ENCODE assay signal across 26 mouse cellular contexts in genomic region chr8:70195762-70196161, GRCm38 (mm10). TPM values are rescaled to one million over a fixed set of nuclear protein-coding genes. Genes with fewer than 3 reads are reported as not detected.
DNase-seq lines count a peak whose midpoint lies in the region; ATAC-seq and TF ChIP-seq lines count a peak whose summit lies in the region.
"Had no signal": no experiment of that assay in that cellular context is flagged by ENCODE, and none has a peak within 500 bp of the region (broad histone marks: within the 10 kb centered on the region; RNA-seq: fewer than 3 reads in every experiment).

No protein-coding gene starts in this region.

- no peak for ATAC-seq in midbrain, postnatal 0 days (ENCODE audit: low FRiP score)
- ATAC-seq in midbrain, embryonic 14.5 days (ENCODE audit: low FRiP score, low TSS enrichment), result no peak
- no peak for ATAC-seq in stomach, postnatal 0 days (ENCODE audit: low FRiP score, low TSS enrichment)
- no peak for ATAC-seq in megakaryocyte, adult 5-6 weeks (ENCODE audit: poor library complexity, severe bottlenecking)
- no peak for ATAC-seq in heart, embryonic 11.5 days (replicated peaks; ENCODE audit: insufficient number of reproducible peaks, low FRiP score, low TSS enrichment)
- ATAC-seq: forebrain, embryonic 14.5 days; Patski had no signal

- H3K27ac ChIP-seq in kidney, adult 2 months (ENCODE audit: insufficient read depth, low read depth, low read length), result no peak overlapping the region
- no peak overlapping the region for H3K27ac ChIP-seq in midbrain, postnatal 0 days (ENCODE audit: low read depth, low read length)
- no peak overlapping the region for H3K27ac ChIP-seq in midbrain, embryonic 14.5 days (replicated peaks; ENCODE audit: low read depth, low read length)
- H3K27ac ChIP-seq in stomach, postnatal 0 days (replicated peaks), result no peak overlapping the region
- no peak overlapping the region for H3K27ac ChIP-seq in heart, embryonic 11.5 days (ENCODE audit: low read depth, low read length)
- H3K27ac ChIP-seq: embryonic facial prominence, embryonic 15.5 days; hindbrain, embryonic 12.5 days; kidney, embryonic 15.5 days; limb, embryonic 15.5 days had no signal

- H3K4me2 ChIP-seq in midbrain, postnatal 0 days (ENCODE audit: low read depth, low read length, poor library complexity, severe bottlenecking), result no peak overlapping the region
- H3K4me2 ChIP-seq in midbrain, embryonic 14.5 days (ENCODE audit: low read length), result no peak overlapping the region
- no peak overlapping the region for H3K4me2 ChIP-seq in stomach, postnatal 0 days (replicated peaks; ENCODE audit: low read depth)
- no peak overlapping the region for H3K4me2 ChIP-seq in heart, embryonic 11.5 days
- H3K4me2 ChIP-seq: embryonic facial prominence, embryonic 15.5 days; hindbrain, embryonic 12.5 days; kidney, embryonic 15.5 days; limb, embryonic 15.5 days; lung, embryonic 14.5 days; midbrain, embryonic 11.5 days had no signal

- peak; percentile 25; the same call in 1 of the 2 replicates for TF ChIP-seq CTCF in kidney, adult 2 months (conservative IDR thresholded peaks at IDR 0.05; ENCODE audit: insufficient read depth, insufficient read length, low read depth, low read length)
- TF ChIP-seq CTCF in midbrain, postnatal 0 days (IDR thresholded peaks at IDR 0.05), result peak; percentile 34
- peak; percentile 57 for TF ChIP-seq CTCF in stomach, postnatal 0 days (IDR thresholded peaks at IDR 0.05; ENCODE audit: low read depth)

- WGBS in kidney, adult 2 months, result 77% methylated on average over 2 of the region's 2 CpGs
- 78% methylated on average over 2 of the region's 2 CpGs for WGBS in midbrain, postnatal 0 days
- WGBS in midbrain, embryonic 14.5 days, result 74% methylated on average over 2 of the region's 2 CpGs
- 77% methylated on average over 2 of the region's 2 CpGs for WGBS in stomach, postnatal 0 days
- 69% methylated on average over 2 of the region's 2 CpGs for WGBS in heart, embryonic 11.5 days (ENCODE audit: insufficient replicate concordance)

- no peaks in the 10 kb centered on the region for H3K9me3 ChIP-seq in midbrain, postnatal 0 days (ENCODE audit: low read length)
- H3K9me3 ChIP-seq in midbrain, embryonic 14.5 days (ENCODE audit: control insufficient read depth, low read length), result no peaks in the 10 kb centered on the region
- H3K9me3 ChIP-seq in stomach, postnatal 0 days (ENCODE audit: control insufficient read depth, low read length), result no peaks in the 10 kb centered on the region
- H3K9me3 ChIP-seq in heart, embryonic 11.5 days (replicated peaks; ENCODE audit: control insufficient read depth, low read length), result no peaks in the 10 kb centered on the region
- H3K9me3 ChIP-seq: embryonic facial prominence, embryonic 15.5 days; hindbrain, embryonic 12.5 days; kidney, embryonic 15.5 days; limb, embryonic 15.5 days had no signal

- H3K36me3 ChIP-seq in kidney, adult 2 months (ENCODE audit: control insufficient read depth, insufficient read depth, low read length), result peaks cover 1% of the 10 kb centered on the region; the same call in 1 of the 2 replicates
- H3K36me3 ChIP-seq in midbrain, postnatal 0 days (ENCODE audit: insufficient read depth, low read length), result peaks cover 18% of the 10 kb centered on the region
- no peaks in the 10 kb centered on the region for H3K36me3 ChIP-seq in midbrain, embryonic 14.5 days (ENCODE audit: control insufficient read depth, insufficient read depth, low read length)
- 0 out of 2 replicates have a peak, but pooled peaks cover 3% of the 10 kb centered on the region for H3K36me3 ChIP-seq in stomach, postnatal 0 days (ENCODE audit: control insufficient read depth, insufficient read depth, low read length)
- no peaks in the 10 kb centered on the region for H3K36me3 ChIP-seq in heart, embryonic 11.5 days (ENCODE audit: control insufficient read depth, insufficient read depth, low read length)
- H3K36me3 ChIP-seq: hindbrain, embryonic 12.5 days; kidney, embryonic 15.5 days had no signal

- no peak for DNase-seq in kidney, adult 2 months
- DNase-seq in kidney, adult 11 months, result no peak
- no peak for DNase-seq in midbrain, postnatal 0 days (ENCODE audit: low spot score)
- no peak for DNase-seq in midbrain, embryonic 14.5 days
- DNase-seq in ZHBTc4 (ENCODE audit: low read depth, low spot score), result peak; percentile 35
- DNase-seq in stomach, postnatal 0 days (ENCODE audit: low spot score), result no peak
- DNase-seq: adrenal gland, adult 8-10 months; cerebellum, adult 2 months; gastrocnemius, postnatal 10 days; heart, adult 11 months; kidney, postnatal 36 days; layer of hippocampus, adult 9-11 months; left cerebral cortex, postnatal 4 days; lung, embryonic 14.5 days; lung, postnatal 4 days had no signal

- no peak overlapping the region for H3K9ac ChIP-seq in midbrain, postnatal 0 days (replicated peaks; ENCODE audit: low read length, poor library complexity, severe bottlenecking)
- H3K9ac ChIP-seq in midbrain, embryonic 14.5 days (replicated peaks; ENCODE audit: low read length), result no peak overlapping the region
- no peak overlapping the region for H3K9ac ChIP-seq in stomach, postnatal 0 days (ENCODE audit: low read length)
- H3K9ac ChIP-seq in heart, embryonic 11.5 days (ENCODE audit: low read depth, low read length), result no peak overlapping the region
- H3K9ac ChIP-seq: embryonic facial prominence, embryonic 15.5 days; hindbrain, embryonic 12.5 days; kidney, embryonic 15.5 days; limb, embryonic 15.5 days; lung, embryonic 14.5 days had no signal

- TF ChIP-seq POLR2A in kidney, adult 2 months (IDR thresholded peaks at IDR 0.05; ENCODE audit: low read depth, low read length), result no peak

- TF ChIP-seq EP300 in stomach, postnatal 0 days (optimal IDR thresholded peaks at IDR 0.05), result no peak

- H3K4me1 ChIP-seq in kidney, adult 2 months (ENCODE audit: control insufficient read depth, insufficient read depth, low read length), result peaks cover 46% of the 10 kb centered on the region
- H3K4me1 ChIP-seq in midbrain, postnatal 0 days (ENCODE audit: insufficient read depth, low read length), result peaks cover 2% of the 10 kb centered on the region; the same call in 1 of the 2 replicates
- no peaks in the 10 kb centered on the region for H3K4me1 ChIP-seq in midbrain, embryonic 14.5 days (ENCODE audit: control insufficient read depth, insufficient read depth, low read length)
- no peaks in the 10 kb centered on the region for H3K4me1 ChIP-seq in stomach, postnatal 0 days (replicated peaks; ENCODE audit: control insufficient read depth, insufficient read depth)
- H3K4me1 ChIP-seq in heart, embryonic 11.5 days (ENCODE audit: control insufficient read depth, insufficient read depth, low read length), result no peaks in the 10 kb centered on the region
- H3K4me1 ChIP-seq: embryonic facial prominence, embryonic 15.5 days; limb, embryonic 15.5 days had no signal

- no peak overlapping the region for H3K4me3 ChIP-seq in kidney, adult 2 months (ENCODE audit: insufficient read depth, low read depth, low read length)
- H3K4me3 ChIP-seq in midbrain, postnatal 0 days (ENCODE audit: low read depth, low read length), result no peak overlapping the region
- H3K4me3 ChIP-seq in midbrain, embryonic 14.5 days (replicated peaks; ENCODE audit: low read depth, low read length), result no peak overlapping the region
- H3K4me3 ChIP-seq in stomach, postnatal 0 days (ENCODE audit: low read depth, low read length), result no peak overlapping the region
- H3K4me3 ChIP-seq in heart, embryonic 11.5 days (ENCODE audit: low read depth, low read length), result no peak overlapping the region
- H3K4me3 ChIP-seq: embryonic facial prominence, embryonic 15.5 days; hindbrain, embryonic 12.5 days; kidney, embryonic 15.5 days; limb, embryonic 15.5 days had no signal

- no peaks in the 10 kb centered on the region for H3K27me3 ChIP-seq in kidney, adult 2 months (replicated peaks; ENCODE audit: control insufficient read depth, insufficient read depth, low read length)
- no peaks in the 10 kb centered on the region for H3K27me3 ChIP-seq in midbrain, postnatal 0 days (ENCODE audit: insufficient read depth, low read length)
- no peaks in the 10 kb centered on the region for H3K27me3 ChIP-seq in midbrain, embryonic 14.5 days (ENCODE audit: control insufficient read depth, insufficient read depth, low read length)
- no peaks in the 10 kb centered on the region for H3K27me3 ChIP-seq in stomach, postnatal 0 days (ENCODE audit: control insufficient read depth, insufficient read depth, low read length)
- 0 out of 2 replicates have a peak, but pooled peaks cover 2% of the 10 kb centered on the region for H3K27me3 ChIP-seq in heart, embryonic 11.5 days (ENCODE audit: control insufficient read depth, insufficient read depth, low read length)
- H3K27me3 ChIP-seq: embryonic facial prominence, embryonic 15.5 days; hindbrain, embryonic 12.5 days; kidney, embryonic 15.5 days; limb, embryonic 15.5 days; Patski had no signal

RNA-seq across cellular contexts. Expression of gene Slc25a42, which starts 16.3 kb away (rescaled TPM):
- polyA plus RNA-seq in kidney, adult 2 months (2012; rRNA removed), result 129 and 132 TPM in 2 replicates
- 15.1 and 18.0 TPM in 2 replicates for total RNA-seq in midbrain, postnatal 0 days (2014; rRNA removed)
- 9.2 and 9.3 TPM in 2 replicates for polyA plus RNA-seq in midbrain, postnatal 0 days (2015; fragmentation: Nextera tagmentation; extraction: Ambion mirVana)
- polyA plus RNA-seq in midbrain, embryonic 14.5 days (2014; fragmentation: Nextera tagmentation; extraction: Ambion mirVana), result 5.1 and 5.6 TPM in 2 replicates
- polyA plus RNA-seq in stomach, postnatal 0 days (2015; fragmentation: Nextera tagmentation; extraction: Ambion mirVana), result 3.1 and 4.5 TPM in 2 replicates
- total RNA-seq in megakaryocyte, adult 5-6 weeks (2015), result 0.75 and 1.4 TPM in 2 replicates
- total RNA-seq in megakaryocyte, adult 5-6 weeks (2017), result 0.29 and 0.45 TPM in 2 replicates
- 4.8 and 5.2 TPM in 2 replicates for polyA plus RNA-seq in heart, embryonic 11.5 days (2014; fragmentation: Nextera tagmentation; extraction: Ambion mirVana)
- total RNA-seq: monocyte, adult 5-6 weeks had no signal

RNA-seq across cellular contexts. Expression of gene Tmem161a, which starts 23.6 kb away (rescaled TPM):
- polyA plus RNA-seq in kidney, adult 2 months (2012; rRNA removed), result 85.2 and 115 TPM in 2 replicates
- total RNA-seq in midbrain, postnatal 0 days (2014; rRNA removed), result 52.4 and 64.8 TPM in 2 replicates
- polyA plus RNA-seq in midbrain, postnatal 0 days (2015; fragmentation: Nextera tagmentation; extraction: Ambion mirVana), result 49.5 and 51.6 TPM in 2 replicates
- 31.2 and 40.7 TPM in 2 replicates for polyA plus RNA-seq in midbrain, embryonic 14.5 days (2014; fragmentation: Nextera tagmentation; extraction: Ambion mirVana)
- 38.2 and 40.8 TPM in 2 replicates for polyA plus RNA-seq in stomach, postnatal 0 days (2015; fragmentation: Nextera tagmentation; extraction: Ambion mirVana)
- total RNA-seq in megakaryocyte, adult 5-6 weeks (2015), result 7.4 and 7.8 TPM in 2 replicates
- 3.9 and 8.5 TPM in 2 replicates for total RNA-seq in megakaryocyte, adult 5-6 weeks (2017)
- polyA plus RNA-seq in heart, embryonic 11.5 days (2014; fragmentation: Nextera tagmentation; extraction: Ambion mirVana), result 64.9 and 67.7 TPM in 2 replicates

RNA-seq across cellular contexts. Expression of gene Sugp2, which starts 38.3 kb away (rescaled TPM):
- 18.9 and 20.2 TPM in 2 replicates for polyA plus RNA-seq in kidney, adult 2 months (2012; rRNA removed)
- total RNA-seq in midbrain, postnatal 0 days (2014; rRNA removed), result 139 and 150 TPM in 2 replicates
- polyA plus RNA-seq in midbrain, postnatal 0 days (2015; fragmentation: Nextera tagmentation; extraction: Ambion mirVana), result 71.7 and 75.7 TPM in 2 replicates
- polyA plus RNA-seq in midbrain, embryonic 14.5 days (2014; fragmentation: Nextera tagmentation; extraction: Ambion mirVana), result 87.9 and 88.9 TPM in 2 replicates
- polyA plus RNA-seq in stomach, postnatal 0 days (2015; fragmentation: Nextera tagmentation; extraction: Ambion mirVana), result 7.8 and 9.0 TPM in 2 replicates
- total RNA-seq in megakaryocyte, adult 5-6 weeks (2015), result 24.1 and 27.9 TPM in 2 replicates
- 19.5 and 23.1 TPM in 2 replicates for total RNA-seq in megakaryocyte, adult 5-6 weeks (2017)
- polyA plus RNA-seq in heart, embryonic 11.5 days (2014; fragmentation: Nextera tagmentation; extraction: Ambion mirVana), result 23.0 and 26.2 TPM in 2 replicates

RNA-seq across cellular contexts. Expression of gene Armc6, which starts 38.5 kb away (rescaled TPM):
- 14.2 and 14.4 TPM in 2 replicates for polyA plus RNA-seq in kidney, adult 2 months (2012; rRNA removed)
- total RNA-seq in midbrain, postnatal 0 days (2014; rRNA removed), result 112 and 119 TPM in 2 replicates
- 116 and 121 TPM in 2 replicates for polyA plus RNA-seq in midbrain, postnatal 0 days (2015; fragmentation: Nextera tagmentation; extraction: Ambion mirVana)
- 82.5 and 115 TPM in 2 replicates for polyA plus RNA-seq in midbrain, embryonic 14.5 days (2014; fragmentation: Nextera tagmentation; extraction: Ambion mirVana)
- 11.9 and 12.9 TPM in 2 replicates for polyA plus RNA-seq in stomach, postnatal 0 days (2015; fragmentation: Nextera tagmentation; extraction: Ambion mirVana)
- 4.4 and 4.5 TPM in 2 replicates for total RNA-seq in megakaryocyte, adult 5-6 weeks (2015)
- 2.6 and 5.6 TPM in 2 replicates for total RNA-seq in megakaryocyte, adult 5-6 weeks (2017)
- polyA plus RNA-seq in heart, embryonic 11.5 days (2014; fragmentation: Nextera tagmentation; extraction: Ambion mirVana), result 17.6 and 17.8 TPM in 2 replicates

RNA-seq across cellular contexts. Expression of gene Mef2b, which starts 56.3 kb away (rescaled TPM):
- polyA plus RNA-seq in kidney, adult 2 months (2012; rRNA removed), result 0.10 and 0.16 TPM in 2 replicates
- 0.55 and 1.1 TPM in 2 replicates for total RNA-seq in midbrain, postnatal 0 days (2014; rRNA removed)
- 1.5 TPM in 2 replicates for polyA plus RNA-seq in midbrain, postnatal 0 days (2015; fragmentation: Nextera tagmentation; extraction: Ambion mirVana)
- 0.46 and 0.50 TPM in 2 replicates for polyA plus RNA-seq in midbrain, embryonic 14.5 days (2014; fragmentation: Nextera tagmentation; extraction: Ambion mirVana)
- 0.10 TPM in 1 of 2 replicates, not detected in the other for polyA plus RNA-seq in stomach, postnatal 0 days (2015; fragmentation: Nextera tagmentation; extraction: Ambion mirVana)
- total RNA-seq in megakaryocyte, adult 5-6 weeks (2015), result 0.39 TPM in 1 of 2 replicates, not detected in the other
- not detected in 2 replicates for total RNA-seq in megakaryocyte, adult 5-6 weeks (2017)
- 0.21 and 0.39 TPM in 2 replicates for polyA plus RNA-seq in heart, embryonic 11.5 days (2014; fragmentation: Nextera tagmentation; extraction: Ambion mirVana)
- total RNA-seq: left cerebral cortex, adult 18-20 months had no signal

Comparison
In these comparisons a context has a peak if more than half of its experiments do, and no peak if none do; other contexts are left out.
1. RNA of gene Slc25a42, which starts 16.3 kb away (polyA plus RNA-seq): 129 to 132 TPM in kidney, adult 2 months; 9.2 to 9.3 TPM in midbrain, postnatal 0 days, 5.1 to 5.6 TPM in midbrain, embryonic 14.5 days, 4.8 to 5.2 TPM in heart, embryonic 11.5 days and 3.1 to 4.5 TPM in stomach, postnatal 0 days; every median in the first group is over 10 times any median in the second.
2. Peak in every context shown above with its lines, with median percentiles within 50 percentile points of each other: CTCF ChIP-seq.